8 mouse cellular contexts compared by ENCODE assay signal in genomic region chr1:164457531-164458244, GRCm38 (mm10). TPM values are rescaled to one million over a fixed set of nuclear protein-coding genes. Genes with fewer than 3 reads are reported as not detected.
A peak's percentile ranks its signal among the peaks of the same experiment; 100 is the strongest.
DNase-seq lines count a peak whose midpoint lies in the region; ATAC-seq and TF ChIP-seq lines count a peak whose summit lies in the region.

No protein-coding gene starts in this region.

- WGBS in kidney, adult 2 months, result under 1% methylated on average over 66 of the region's 76 CpGs
- 0% methylated on average over 57 of the region's 76 CpGs for WGBS in forebrain, embryonic 12.5 days
- under 1% methylated on average over 63 of the region's 76 CpGs for WGBS in hindbrain, embryonic 13.5 days
- WGBS in liver, embryonic 15.5 days (ENCODE audit: insufficient replicate concordance), result under 1% methylated on average over 75 of the region's 76 CpGs
- under 1% methylated on average over 74 of the region's 76 CpGs for WGBS in neural tube, embryonic 14.5 days

- H3K27ac ChIP-seq in kidney, adult 2 months (ENCODE audit: insufficient read depth, low read depth, low read length), result peak overlapping the region; percentile 99
- H3K27ac ChIP-seq in forebrain, embryonic 12.5 days, result peak overlapping the region; percentile 95
- peak overlapping the region; percentile 97 for H3K27ac ChIP-seq in hindbrain, embryonic 13.5 days
- H3K27ac ChIP-seq in liver, embryonic 15.5 days (replicated peaks), result peak overlapping the region; percentile 71
- peak overlapping the region; percentile 94 for H3K27ac ChIP-seq in neural tube, embryonic 14.5 days (ENCODE audit: low read depth, low read length)

- H3K27me3 ChIP-seq in kidney, adult 2 months (replicated peaks; ENCODE audit: control insufficient read depth, insufficient read depth, low read length), result no peaks in the 10 kb centered on the region
- H3K27me3 ChIP-seq in forebrain, embryonic 12.5 days, result peaks cover 38% of the 10 kb centered on the region
- peaks cover 7% of the 10 kb centered on the region; the same call in 1 of the 2 replicates for H3K27me3 ChIP-seq in hindbrain, embryonic 13.5 days
- H3K27me3 ChIP-seq in liver, embryonic 15.5 days, result peaks cover 61% of the 10 kb centered on the region
- H3K27me3 ChIP-seq in neural tube, embryonic 14.5 days (ENCODE audit: control insufficient read depth, insufficient read depth, low read length), result no peaks in the 10 kb centered on the region; the same call in 1 of the 2 replicates

- peak; percentile 89 for ATAC-seq in forebrain, embryonic 12.5 days (ENCODE audit: low FRiP score)
- ATAC-seq in hindbrain, embryonic 13.5 days (ENCODE audit: low FRiP score), result peak; percentile 92
- peak; percentile 68 for ATAC-seq in liver, embryonic 15.5 days (ENCODE audit: insufficient read depth)
- ATAC-seq in neural tube, embryonic 14.5 days (ENCODE audit: low read depth), result peak; percentile 92

- peak overlapping the region; percentile 99 for H3K4me3 ChIP-seq in kidney, adult 2 months (ENCODE audit: insufficient read depth, low read depth, low read length)
- peak overlapping the region; percentile 64 for H3K4me3 ChIP-seq in forebrain, embryonic 12.5 days (replicated peaks)
- H3K4me3 ChIP-seq in hindbrain, embryonic 13.5 days, result peak overlapping the region; percentile 78
- peak overlapping the region; percentile 55 for H3K4me3 ChIP-seq in liver, embryonic 15.5 days (replicated peaks)
- peak overlapping the region; percentile 73 for H3K4me3 ChIP-seq in neural tube, embryonic 14.5 days (ENCODE audit: low read depth, low read length)

- no peak for TF ChIP-seq CTCF in kidney, adult 2 months (conservative IDR thresholded peaks at IDR 0.05; ENCODE audit: insufficient read depth, insufficient read length, low read depth, low read length)

- peaks cover 2% of the 10 kb centered on the region; the same call in 1 of the 2 replicates for H3K4me1 ChIP-seq in kidney, adult 2 months (ENCODE audit: control insufficient read depth, insufficient read depth, low read length)
- H3K4me1 ChIP-seq in forebrain, embryonic 12.5 days, result peaks cover 44% of the 10 kb centered on the region
- H3K4me1 ChIP-seq in hindbrain, embryonic 13.5 days (replicated peaks), result peaks cover 70% of the 10 kb centered on the region
- peaks cover 18% of the 10 kb centered on the region for H3K4me1 ChIP-seq in liver, embryonic 15.5 days (replicated peaks)
- H3K4me1 ChIP-seq in neural tube, embryonic 14.5 days (ENCODE audit: control insufficient read depth, insufficient read depth, low read length), result peaks cover 3% of the 10 kb centered on the region

- TF ChIP-seq POLR2A in kidney, adult 2 months (IDR thresholded peaks at IDR 0.05; ENCODE audit: low read depth, low read length), result no peak

- peak overlapping the region; percentile 84 for H3K4me2 ChIP-seq in forebrain, embryonic 12.5 days
- peak overlapping the region; percentile 73 for H3K4me2 ChIP-seq in hindbrain, embryonic 13.5 days
- peak overlapping the region; percentile 67 for H3K4me2 ChIP-seq in liver, embryonic 15.5 days
- H3K4me2 ChIP-seq in neural tube, embryonic 14.5 days (ENCODE audit: low read depth, low read length), result peak overlapping the region; percentile 57

- peak overlapping the region; percentile 72 for H3K9ac ChIP-seq in forebrain, embryonic 12.5 days
- peak overlapping the region; percentile 91 for H3K9ac ChIP-seq in hindbrain, embryonic 13.5 days
- H3K9ac ChIP-seq in liver, embryonic 15.5 days, result peak overlapping the region; percentile 58
- H3K9ac ChIP-seq in neural tube, embryonic 14.5 days (replicated peaks; ENCODE audit: low read depth, low read length), result peak overlapping the region; percentile 82

- peaks cover 28% of the 10 kb centered on the region for H3K36me3 ChIP-seq in kidney, adult 2 months (ENCODE audit: control insufficient read depth, insufficient read depth, low read length)
- peaks cover 5% of the 10 kb centered on the region for H3K36me3 ChIP-seq in forebrain, embryonic 12.5 days (replicated peaks)
- peaks cover 6% of the 10 kb centered on the region for H3K36me3 ChIP-seq in hindbrain, embryonic 13.5 days
- H3K36me3 ChIP-seq in liver, embryonic 15.5 days (replicated peaks), result no peaks in the 10 kb centered on the region
- H3K36me3 ChIP-seq in neural tube, embryonic 14.5 days (ENCODE audit: control insufficient read depth, insufficient read depth, low read length), result peaks cover 2% of the 10 kb centered on the region

- no peak for DNase-seq in kidney, adult 2 months
- DNase-seq in kidney, adult 18-20 months, result no peak
- peak; percentile 71 to 76 for DNase-seq in adrenal gland, adult 18-20 months (ENCODE audit: low spot score in 2 of 2)
- peak; percentile 84 to 87 for DNase-seq in thymus, postnatal 36 days

- no peaks in the 10 kb centered on the region for H3K9me3 ChIP-seq in forebrain, embryonic 12.5 days
- no peaks in the 10 kb centered on the region for H3K9me3 ChIP-seq in hindbrain, embryonic 13.5 days
- no peaks in the 10 kb centered on the region for H3K9me3 ChIP-seq in liver, embryonic 15.5 days (replicated peaks)
- H3K9me3 ChIP-seq in neural tube, embryonic 14.5 days (ENCODE audit: control insufficient read depth, low read length), result no peaks in the 10 kb centered on the region

RNA-seq across cellular contexts. Expression of gene Atp1b1, which starts 0.5 kb away (rescaled TPM):
- 945 and 1,094 TPM in 2 replicates for polyA plus RNA-seq in kidney, adult 2 months (2012; rRNA removed)
- total RNA-seq in adrenal gland, adult 18-20 months (2021), result 10 to 100 TPM; 60.3 to 71.3 TPM
- polyA plus RNA-seq in forebrain, embryonic 12.5 days (2016; fragmentation: Nextera tagmentation; extraction: Ambion mirVana), result 28.6 and 29.7 TPM in 2 replicates
- 129 and 131 TPM in 2 replicates for polyA plus RNA-seq in hindbrain, embryonic 13.5 days (2015; fragmentation: Nextera tagmentation; extraction: Ambion mirVana)
- 13.5 and 15.7 TPM in 2 replicates for polyA plus RNA-seq in liver, embryonic 15.5 days (2015; fragmentation: Nextera tagmentation; extraction: Ambion mirVana)
- 266 and 271 TPM in 2 replicates for polyA plus RNA-seq in neural tube, embryonic 14.5 days (2014; fragmentation: Nextera tagmentation; extraction: Ambion mirVana)

Comparison
In these comparisons a context has a peak if more than half of its experiments do, and no peak if none do; other contexts are left out.
1. DNase-seq: peak in adrenal gland, adult 18-20 months (2 of 2) and thymus, postnatal 36 days (2 of 2); none in kidney, adult 2 months (single experiment) and kidney, adult 18-20 months (single experiment).
2. Peak in every context shown above with its lines, with median percentiles within 50 percentile points of each other: H3K27ac ChIP-seq, H3K4me3 ChIP-seq, ATAC-seq, H3K4me2 ChIP-seq and H3K9ac ChIP-seq.